Mouse (Mus musculus): ENCODE measurements around the gene Axl. TPM values are rescaled to one million over a fixed set of nuclear protein-coding genes. Genes with fewer than 3 reads are reported as not detected.

Gene Axl
- total RNA-seq (2021) = 100 to 1,000 TPM; 113 to 139 TPM

DNA sequence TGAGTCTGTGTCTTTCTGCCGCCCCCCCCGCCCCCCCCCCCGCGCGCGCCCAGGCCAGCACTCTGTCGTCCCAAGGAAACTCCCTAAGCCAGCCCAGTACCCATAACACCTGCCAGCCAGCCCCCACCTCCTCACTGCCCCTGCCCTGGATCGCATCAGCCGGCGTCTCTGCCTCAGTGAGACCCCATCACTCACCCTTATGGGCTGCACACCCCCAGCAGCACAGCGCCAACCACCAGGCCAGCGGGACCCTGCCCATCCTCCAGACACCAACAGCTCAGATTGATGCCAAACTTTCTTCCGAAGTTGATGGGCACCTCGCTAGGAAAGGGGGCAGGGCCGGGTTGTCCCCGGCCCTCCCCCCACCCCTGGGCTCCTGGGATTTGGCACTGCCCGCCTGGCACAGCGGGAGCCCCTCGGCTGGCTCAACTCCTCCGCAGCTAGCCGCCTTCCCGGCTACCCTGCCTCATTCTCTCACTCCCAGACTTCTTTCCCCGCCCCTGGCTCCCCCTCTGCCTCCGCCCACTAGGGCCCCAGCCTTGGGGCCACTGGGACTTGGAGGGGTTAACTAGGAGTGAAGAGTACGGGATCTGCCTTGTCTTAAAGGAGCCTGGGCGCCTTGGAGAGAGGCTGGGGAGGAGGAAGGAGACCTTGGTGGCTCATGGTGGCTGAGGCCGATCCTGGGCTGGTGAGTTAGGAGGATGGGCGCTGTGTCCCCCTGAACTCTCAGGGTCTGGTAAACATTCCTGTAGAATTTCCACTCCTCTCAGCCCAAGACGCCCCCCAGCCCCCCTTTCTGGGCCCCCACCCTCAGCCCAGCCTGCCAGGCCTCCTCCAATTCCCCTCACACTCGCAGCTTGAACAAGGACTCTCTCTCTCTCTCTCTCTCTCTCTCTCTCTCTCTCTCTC is at the start of gene Axl:
Axl (minus strand) TSS at position 486 of the 909 bp plus-strand sequence.
- intact Hi-C loops (cut with DNase I) = no loop called here
- DNase-seq = peak; percentile 83 to 85

DNA sequence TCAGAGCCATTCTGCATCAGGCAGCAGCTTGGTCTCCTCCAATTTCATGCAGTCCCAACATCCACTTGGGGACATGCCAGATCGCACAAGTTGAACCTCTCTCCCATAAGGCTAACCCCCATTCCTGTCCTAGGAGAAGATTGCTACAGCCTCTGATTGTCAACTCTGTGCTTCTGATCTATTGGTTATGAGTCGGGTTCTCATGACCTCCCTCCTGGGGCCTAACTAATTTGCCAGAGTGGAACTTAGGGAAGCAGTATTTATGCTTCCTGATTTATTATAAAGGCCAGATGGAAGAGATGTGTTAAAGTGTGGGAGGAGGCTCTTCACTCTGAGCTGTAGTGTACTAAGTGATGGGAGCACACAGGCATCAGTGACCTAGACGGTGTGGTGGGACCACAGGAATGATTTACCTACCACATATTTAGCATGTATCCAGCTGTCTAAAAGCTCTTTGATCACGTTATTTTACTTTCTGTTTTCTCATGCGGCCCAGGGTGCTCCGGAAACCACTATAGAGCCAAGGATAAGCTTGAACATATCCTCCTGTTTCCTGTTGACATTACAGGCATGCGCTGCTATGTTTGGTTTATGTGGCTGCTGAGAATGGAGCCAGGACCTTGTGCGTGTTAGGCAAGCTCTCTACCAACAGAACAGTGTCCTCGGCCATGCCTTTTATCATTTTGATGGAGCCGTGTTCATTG is 46.8 kb upstream of the Axl start:
- intact Hi-C loops (cut with DNase I) = no loop called here
- peak; percentile 44 to 52 for DNase-seq

GRCm38 (mm10) chr7:25831557-25832530 is 43.3 kb upstream of the Axl start:
- intact Hi-C loops (cut with DNase I) = no loop called here
- DNase-seq = peak; percentile 11 to 23

DNA sequence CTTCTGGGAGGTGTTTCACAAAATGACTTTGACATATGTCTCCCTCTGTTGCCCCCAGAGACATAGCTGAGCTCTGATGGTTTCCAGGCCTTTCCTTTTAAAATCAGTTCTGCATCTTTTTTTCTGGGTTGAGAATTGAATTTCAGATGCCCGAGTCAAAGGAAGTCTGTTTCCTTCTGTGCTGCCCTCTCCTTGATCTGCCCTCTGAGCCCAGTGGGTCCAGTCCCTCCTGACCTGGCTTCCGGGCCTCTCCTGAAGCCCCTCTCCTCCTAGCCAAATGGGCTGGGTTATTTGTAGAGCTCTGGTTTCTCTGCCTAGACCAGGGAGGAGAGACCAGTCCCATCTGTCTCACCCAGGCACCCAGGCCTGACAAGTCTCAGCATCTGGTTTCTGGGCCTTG is 41.7 kb upstream of the Axl start:
- intact Hi-C loops (cut with DNase I) = no loop called here
- DNase-seq = no peak

GRCm38 (mm10) chr7:25827199-25827598 is 38.7 kb upstream of the Axl start:
- DNase-seq = peak; percentile 87 to 88
- intact Hi-C loops (cut with DNase I) = no loop called here

DNA sequence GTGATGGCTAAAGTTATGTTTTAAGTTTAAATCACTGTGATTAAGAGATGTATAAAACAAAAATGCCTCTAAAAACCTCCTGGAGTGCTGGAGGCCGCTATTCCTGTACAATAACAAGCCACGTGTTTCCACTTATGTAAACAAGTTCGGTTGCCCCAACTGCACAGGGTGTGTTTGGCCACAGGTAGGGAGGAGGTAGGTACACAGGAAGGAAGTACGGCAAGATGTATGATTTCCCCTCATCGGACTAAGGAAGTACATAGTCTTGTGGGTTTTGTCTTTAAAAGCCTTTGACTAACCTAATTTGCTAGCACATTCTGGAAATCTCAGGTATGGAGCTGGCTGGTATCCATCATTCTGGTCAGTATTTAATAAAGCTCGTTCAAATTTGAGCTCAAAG is 37.5 kb upstream of the Axl start:
- intact Hi-C loops (cut with DNase I) = no loop called here
- DNase-seq = no peak

DNA sequence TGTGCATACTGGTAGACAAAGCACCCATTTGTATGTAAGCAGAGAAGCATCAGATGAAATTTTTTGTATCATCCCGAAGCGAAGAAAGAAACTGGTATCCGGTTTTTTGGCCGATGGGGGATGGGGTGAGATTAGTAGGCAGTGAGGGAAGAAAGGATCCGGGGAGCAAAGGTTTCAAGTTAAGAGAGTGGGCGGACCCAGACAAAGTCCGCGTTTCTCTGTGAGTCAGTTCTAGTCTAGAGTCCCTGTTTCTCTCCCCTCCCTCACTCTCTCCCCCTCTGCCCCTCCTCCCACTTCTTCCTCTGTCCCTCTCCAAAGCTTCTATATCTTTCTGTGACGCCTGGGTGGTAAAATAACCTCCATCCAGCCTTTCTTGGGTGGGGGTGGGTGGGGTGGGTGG is 36.5 kb upstream of the Axl start:
- intact Hi-C loops (cut with DNase I) = no loop called here
- DNase-seq = no peak

DNA sequence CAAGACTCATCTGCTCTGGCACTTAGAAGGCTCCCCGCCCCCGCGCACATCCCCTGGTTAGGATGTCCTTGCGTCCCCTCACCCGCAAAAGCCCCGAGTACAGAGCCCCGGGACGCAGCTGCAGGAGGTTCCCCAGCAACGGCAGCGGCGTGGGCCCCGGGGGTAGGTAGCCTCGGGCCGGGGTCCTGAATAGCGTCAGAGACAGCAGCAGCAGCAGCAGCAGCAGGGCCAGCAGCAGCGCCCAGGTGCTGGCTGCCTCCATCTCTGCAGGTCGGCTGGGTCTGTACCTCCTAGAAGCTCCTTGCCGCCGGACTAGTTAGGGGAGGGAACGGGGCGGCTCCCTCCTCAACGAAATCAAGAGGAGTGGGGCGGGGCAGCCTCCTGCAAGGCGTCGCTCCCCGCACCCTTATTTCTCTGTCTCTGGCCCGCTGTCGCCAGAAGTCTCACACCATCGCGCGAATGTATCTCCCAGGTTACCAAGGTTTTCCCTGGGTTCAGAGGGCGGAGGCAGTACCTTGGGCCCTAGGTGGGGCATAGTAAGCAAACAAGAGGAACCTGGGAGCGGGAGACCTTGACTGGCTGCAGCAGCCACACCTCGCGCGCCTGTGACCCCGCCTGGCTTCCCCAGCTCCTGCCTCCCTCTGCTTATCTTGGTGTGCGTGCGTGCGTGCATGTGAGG is 27.9 kb upstream of the Axl start, which contains the start of gene Cyp2s1:
Cyp2s1 (minus strand) TSS at position 673 of the 679 bp plus-strand sequence.
- DNase-seq = no peak
- intact Hi-C loops (cut with DNase I) = no loop called here

DNA sequence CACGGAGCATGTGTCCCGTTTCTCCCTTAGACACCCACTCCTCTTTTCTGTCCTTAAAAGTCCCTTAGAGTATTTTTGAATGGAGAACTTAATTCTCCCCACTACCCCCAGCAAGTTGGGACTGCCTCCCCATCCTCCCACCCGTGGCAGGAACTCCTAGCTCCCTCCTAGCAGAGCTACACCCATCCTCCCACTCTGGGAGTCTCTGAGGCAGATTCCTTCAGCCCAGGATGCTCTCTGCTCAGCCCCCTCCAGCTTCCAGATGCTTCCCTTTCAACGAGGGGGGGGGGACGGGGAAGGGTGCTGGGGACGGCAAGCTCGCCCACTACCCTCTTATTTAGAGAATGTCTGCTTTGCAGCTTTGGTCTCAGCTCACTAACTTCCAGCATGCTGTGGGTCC is 27.1 kb upstream of the Axl start:
- intact Hi-C loops (cut with DNase I) = no loop called here
- no peak for DNase-seq

GRCm38 (mm10) chr7:25814711-25815110 is 26.2 kb upstream of the Axl start:
- intact Hi-C loops (cut with DNase I) = no loop called here

GRCm38 (mm10) chr7:25812195-25812594 is 23.7 kb upstream of the Axl start:
- DNase-seq = no peak
- intact Hi-C loops (cut with DNase I) = no loop called here

More at GRCm38 (mm10) chr7:25814711-25815110, 26.2 kb upstream of the Axl start:
- DNase-seq = no peak

DNA sequence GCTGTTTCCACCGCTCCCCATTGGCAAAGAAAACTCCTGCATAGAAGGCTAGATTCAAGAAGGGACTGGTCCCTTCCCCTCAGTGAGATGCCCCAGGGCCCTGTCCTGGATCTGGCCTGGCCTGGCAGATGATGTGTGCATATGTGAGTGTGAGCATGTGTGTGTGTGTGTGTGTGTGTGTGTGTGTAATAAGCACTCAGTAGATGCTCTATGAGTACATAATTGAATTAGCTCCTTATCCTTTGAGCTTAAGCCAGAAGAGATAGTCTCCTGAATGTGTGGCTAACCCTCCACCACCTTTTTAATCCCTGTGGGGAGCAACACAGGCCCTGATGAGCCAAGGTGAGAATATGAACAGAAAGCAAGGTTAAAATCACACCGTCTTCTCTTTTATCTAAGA is 23.2 kb upstream of the Axl start:
- DNase-seq = no peak
- intact Hi-C loops (cut with DNase I) = no loop called here

DNA sequence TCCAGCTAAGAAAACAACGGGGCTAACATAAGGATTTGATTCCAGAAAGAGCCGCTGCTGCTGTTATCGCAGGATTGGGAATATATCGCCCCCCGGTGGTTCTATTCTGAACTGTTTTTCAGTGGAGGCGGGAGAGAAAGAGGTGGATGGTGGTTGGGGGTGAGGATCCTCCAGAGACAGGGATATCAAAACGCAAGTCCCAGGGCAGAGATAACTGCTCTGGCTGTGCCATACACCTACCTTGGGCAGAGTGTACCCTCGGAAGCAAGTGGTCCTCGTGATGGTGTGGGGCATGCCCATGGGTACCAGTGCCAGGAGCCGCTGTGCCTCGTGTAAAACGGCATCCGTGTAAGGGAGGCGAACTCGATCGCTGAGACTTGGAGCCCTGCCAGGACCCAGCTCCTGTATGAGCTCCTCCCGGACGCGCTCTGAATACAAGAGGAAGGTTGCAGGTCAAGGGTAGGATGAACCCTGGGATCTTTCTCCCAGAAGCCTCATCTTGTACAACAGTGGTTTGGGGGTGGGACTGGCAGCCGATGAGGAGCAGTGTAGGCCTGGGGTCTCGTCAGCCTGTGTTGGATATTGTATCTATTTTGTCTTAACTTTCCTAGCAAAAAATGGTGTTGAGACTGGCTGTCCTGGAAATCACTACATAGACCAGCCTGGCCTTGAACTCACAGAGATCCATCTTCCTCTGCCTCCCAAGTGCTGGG is 17.3 kb upstream of the Axl start:
- intact Hi-C loops (cut with DNase I) = loop anchor here (1.0 kb wide), 1 partner anchor 49 kb away; no protein-coding TSS in a partner anchor
- DNase-seq = peak; percentile 89 to 93

- no peak for DNase-seq
- intact Hi-C loops (cut with DNase I) = loop anchor here (1.0 to 5.0 kb wide), 2 partner anchors 48 to 117 kb away; partner anchors contain the start of gene Tgfb1
These were observed 16.3 kb upstream of the Axl start for GRCm38 (mm10) chr7:25804792-25805191.

DNA sequence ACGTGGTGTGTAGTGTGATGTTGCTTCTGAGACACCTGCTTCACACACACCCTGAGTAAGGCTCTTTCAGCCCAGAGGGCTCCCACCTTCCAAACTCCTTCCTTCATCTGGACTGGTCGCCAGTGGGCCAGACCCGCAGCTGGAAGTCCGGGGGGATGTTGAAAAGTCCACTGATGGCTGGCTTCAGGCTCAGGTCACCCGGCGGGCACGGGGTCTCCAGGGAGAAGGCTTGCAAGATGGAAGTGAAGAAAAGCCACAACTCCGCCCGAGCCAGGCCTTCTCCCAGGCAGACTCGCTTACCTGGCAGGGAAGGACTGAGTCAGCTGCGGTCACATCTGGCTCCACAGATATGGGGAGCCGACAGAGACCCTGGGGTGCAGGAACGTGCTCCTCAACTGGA is 15.0 kb upstream of the Axl start:
- DNase-seq = peak; percentile 55 to 70
- intact Hi-C loops (cut with DNase I) = loop anchor here (2.0 to 5.0 kb wide), 2 partner anchors 21 to 116 kb away; partner anchors contain the start of gene Tgfb1

GRCm38 (mm10) chr7:25802241-25803125 is 14.0 kb upstream of the Axl start:
- intact Hi-C loops (cut with DNase I) = loop anchor here (2.0 to 5.0 kb wide), 2 partner anchors 20 to 115 kb away; partner anchors contain the start of gene Tgfb1
- DNase-seq = peak; percentile 90 to 91

- intact Hi-C loops (cut with DNase I) = loop anchor here (5.0 kb wide), 1 partner anchor 114 kb away; the partner anchor contains the start of gene Tgfb1
These were observed 12.5 kb upstream of the Axl start for GRCm38 (mm10) chr7:25801031-25801430.

GRCm38 (mm10) chr7:25799369-25799768 is 10.9 kb upstream of the Axl start:
- DNase-seq = no peak
- intact Hi-C loops (cut with DNase I) = no loop called here

More at GRCm38 (mm10) chr7:25801031-25801430, 12.5 kb upstream of the Axl start:
- DNase-seq = no peak
